ENCODE assay signal across 31 mouse cellular contexts in the genomic region with DNA sequence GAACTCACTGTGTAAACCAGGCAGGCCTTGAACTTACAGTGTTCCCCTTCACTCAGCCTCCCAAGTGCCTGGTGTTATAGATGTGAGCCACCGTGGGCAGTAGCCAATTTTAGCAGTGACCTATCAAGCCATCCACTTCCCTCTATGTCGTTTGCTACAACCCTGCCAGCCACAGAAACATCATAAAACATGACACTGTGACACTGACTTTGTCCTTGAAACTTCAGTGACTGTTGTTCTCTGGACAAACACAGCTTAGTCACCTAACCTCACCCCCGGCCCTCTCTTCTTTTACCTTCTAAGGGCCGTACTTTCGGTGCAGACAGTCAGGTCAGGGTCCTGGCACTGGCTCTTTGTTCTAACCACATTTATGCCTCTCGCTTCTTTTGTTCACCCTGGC. TPM values are rescaled to one million over a fixed set of nuclear protein-coding genes. Genes with fewer than 3 reads are reported as not detected.
DNase-seq lines count a peak whose midpoint lies in the region; ATAC-seq lines count a peak whose summit lies in the region.
"Had no signal": no experiment of that assay in that cellular context is flagged by ENCODE, and none has a peak within 500 bp of the region (broad histone marks: within the 10 kb centered on the region; RNA-seq: fewer than 3 reads in every experiment).

No protein-coding gene starts in this region.

- peak; percentile 77 to 89 for DNase-seq in adrenal gland, adult (ENCODE audit: inconsistent age in 2 of 2, low spot score in 1 of 2)
- no peak for DNase-seq in adrenal gland, adult 18-20 months (ENCODE audit: low spot score in 2 of 2)
- DNase-seq in frontal cortex, postnatal 25 days (ENCODE audit: low spot score in 2 of 2) = no peak
- DNase-seq in ovary, postnatal 14 days (ENCODE audit: low spot score) = no peak
- no peak for DNase-seq in ovary, postnatal 10 days (ENCODE audit: low spot score)
- DNase-seq: cerebellum, adult 2 months; cerebellum, postnatal 25 days; gastrocnemius, postnatal 25 days; heart, adult 11 months; kidney, adult 18-20 months; kidney, postnatal 25 days; lung, postnatal 36 days; retina, postnatal 1 day; right cerebral cortex, postnatal 14 days; thymus, adult 2 months; thymus, postnatal 36 days had no signal

- 50% methylated on average over 6 of the region's 6 CpGs for WGBS in intestine, embryonic 15.5 days
- WGBS in intestine, embryonic 16.5 days = 49% methylated on average over 6 of the region's 6 CpGs

- no peak overlapping the region for H3K9ac ChIP-seq in intestine, embryonic 15.5 days
- H3K9ac ChIP-seq in intestine, embryonic 16.5 days (ENCODE audit: low read depth, low read length) = no peak overlapping the region
- H3K9ac ChIP-seq: forebrain, embryonic 13.5 days; heart, embryonic 12.5 days; hindbrain, embryonic 14.5 days; kidney, embryonic 15.5 days; limb, embryonic 13.5 days; midbrain, embryonic 12.5 days; neural tube, embryonic 13.5 days had no signal

- no peak overlapping the region for H3K27ac ChIP-seq in intestine, embryonic 15.5 days
- H3K27ac ChIP-seq in intestine, embryonic 16.5 days (ENCODE audit: low read length) = no peak overlapping the region
- H3K27ac ChIP-seq: forebrain, embryonic 13.5 days; hindbrain, embryonic 14.5 days; kidney, embryonic 15.5 days; left cerebral cortex, adult 2 months; limb, embryonic 13.5 days; midbrain, embryonic 12.5 days; neural tube, embryonic 13.5 days had no signal

- no peaks in the 10 kb centered on the region for H3K9me3 ChIP-seq in intestine, embryonic 15.5 days
- no peaks in the 10 kb centered on the region for H3K9me3 ChIP-seq in intestine, embryonic 16.5 days (ENCODE audit: control insufficient read depth, low read length)
- H3K9me3 ChIP-seq: forebrain, embryonic 13.5 days; G1E; heart, embryonic 12.5 days; kidney, embryonic 15.5 days; limb, embryonic 13.5 days; midbrain, embryonic 12.5 days; neural tube, embryonic 13.5 days had no signal

- no peaks in the 10 kb centered on the region for H3K27me3 ChIP-seq in intestine, embryonic 15.5 days (replicated peaks)
- no peaks in the 10 kb centered on the region for H3K27me3 ChIP-seq in intestine, embryonic 16.5 days (replicated peaks; ENCODE audit: control insufficient read depth, insufficient read depth, low read length)
- H3K27me3 ChIP-seq: forebrain, embryonic 13.5 days; heart, embryonic 12.5 days; kidney, embryonic 15.5 days; limb, embryonic 13.5 days; midbrain, embryonic 12.5 days; neural tube, embryonic 13.5 days; Patski had no signal

- no peak overlapping the region for H3K4me3 ChIP-seq in intestine, embryonic 15.5 days (replicated peaks)
- H3K4me3 ChIP-seq in intestine, embryonic 16.5 days (ENCODE audit: low read length) = no peak overlapping the region
- H3K4me3 ChIP-seq: forebrain, embryonic 13.5 days; heart, embryonic 12.5 days; kidney, embryonic 15.5 days; left cerebral cortex, adult 2 months; limb, embryonic 13.5 days; midbrain, embryonic 12.5 days; neural tube, embryonic 13.5 days had no signal

- no peaks in the 10 kb centered on the region for H3K36me3 ChIP-seq in intestine, embryonic 15.5 days
- no peaks in the 10 kb centered on the region for H3K36me3 ChIP-seq in intestine, embryonic 16.5 days (ENCODE audit: control insufficient read depth, insufficient read depth, low read length)
- H3K36me3 ChIP-seq: G1E; heart, embryonic 12.5 days; kidney, embryonic 15.5 days; limb, embryonic 13.5 days; midbrain, embryonic 12.5 days; neural tube, embryonic 13.5 days had no signal

- ATAC-seq in intestine, embryonic 15.5 days = peak; percentile 37; the same call in 1 of the 2 replicates
- ATAC-seq in intestine, embryonic 16.5 days = no peak; the same call in 1 of the 2 replicates
- 0 out of 2 replicates have a peak, but pooled peaks have one; percentile 39 for ATAC-seq in common myeloid progenitor, adult 5-6 weeks (replicated peaks; ENCODE audit: low read depth, poor library complexity, severe bottlenecking)
- ATAC-seq: forebrain, embryonic 13.5 days had no signal

- H3K4me1 ChIP-seq in intestine, embryonic 15.5 days (replicated peaks) = peaks cover 3% of the 10 kb centered on the region; the same call in 1 of the 2 replicates
- H3K4me1 ChIP-seq in intestine, embryonic 16.5 days (ENCODE audit: control insufficient read depth, insufficient read depth, low read length) = peaks cover 3% of the 10 kb centered on the region; the same call in 1 of the 2 replicates
- H3K4me1 ChIP-seq: forebrain, embryonic 13.5 days; kidney, embryonic 15.5 days; limb, embryonic 13.5 days; midbrain, embryonic 12.5 days had no signal

- H3K4me2 ChIP-seq in intestine, embryonic 15.5 days (replicated peaks) = no peak overlapping the region
- no peak overlapping the region for H3K4me2 ChIP-seq in intestine, embryonic 16.5 days (ENCODE audit: low read depth, low read length)
- H3K4me2 ChIP-seq: forebrain, embryonic 13.5 days; heart, embryonic 12.5 days; hindbrain, embryonic 14.5 days; kidney, embryonic 15.5 days; limb, embryonic 13.5 days; liver, embryonic 11.5 days; midbrain, embryonic 12.5 days; neural tube, embryonic 13.5 days had no signal

RNA-seq across cellular contexts. Expression of a gene that starts 28.5 kb away (rescaled TPM):
- total RNA-seq in adrenal gland, adult 18-20 months (2021) = 10 to 100 TPM; 19.2 to 26.4 TPM
- polyA plus RNA-seq in intestine, embryonic 15.5 days (2015; fragmentation: Nextera tagmentation; extraction: Ambion mirVana) = 4.4 and 4.9 TPM in 2 replicates
- polyA plus RNA-seq in intestine, embryonic 16.5 days (2015; fragmentation: Nextera tagmentation; extraction: Ambion mirVana) = 5.4 and 5.8 TPM in 2 replicates
- not detected in 2 replicates for total RNA-seq in common myeloid progenitor, adult 5-6 weeks (2017)
- total RNA-seq: G1E; hematopoietic stem cell, adult 5-6 weeks had no signal
- polyA plus RNA-seq: G1E, Patski had no signal

RNA-seq across cellular contexts. Expression of a gene that starts 41.2 kb away (rescaled TPM):
- 10 to 100 TPM; 32.7 to 36.6 TPM for total RNA-seq in adrenal gland, adult 18-20 months (2021)
- polyA plus RNA-seq in intestine, embryonic 15.5 days (2015; fragmentation: Nextera tagmentation; extraction: Ambion mirVana) = 33.7 and 33.9 TPM in 2 replicates
- polyA plus RNA-seq in intestine, embryonic 16.5 days (2015; fragmentation: Nextera tagmentation; extraction: Ambion mirVana) = 24.7 and 26.6 TPM in 2 replicates
- total RNA-seq in common myeloid progenitor, adult 5-6 weeks (2017) = 2.7 and 8.2 TPM in 2 replicates
- polyA plus RNA-seq: G1E had no signal

Comparison
In these comparisons a context has a peak if more than half of its experiments do, and no peak if none do; other contexts are left out.
1. DNase-seq: peak in adrenal gland, adult (2 of 2); none in adrenal gland, adult 18-20 months (0 of 2), frontal cortex, postnatal 25 days (0 of 2), ovary, postnatal 14 days (single experiment) and ovary, postnatal 10 days (single experiment).
2. RNA of a gene that starts 28.5 kb away (total RNA-seq): 19.2 to 26.4 TPM in adrenal gland, adult 18-20 months; not detected in common myeloid progenitor, adult 5-6 weeks; every median in the first group is over 10 times any median in the second.